Mouse (Mus musculus) thymus, adult 2 months (tissue): ENCODE measurements around the gene Kcnmb1. TPM values are rescaled to one million over a fixed set of nuclear protein-coding genes. Genes with fewer than 3 reads are reported as not detected.
A peak's percentile ranks its signal among the peaks of the same experiment; 100 is the strongest.

Experiments
- DNase-seq: peaks from one replicate; pipeline ENCODE4 v3.0.0; 2021
- H3K27ac ChIP-seq: fragments of 200-500 bp; 2 replicates; pipeline ENCODE4 v1.5.1; 2012; ENCODE audit warnings: low read length, control low read depth; ENCODE audit not compliant: control insufficient read depth, insufficient read depth
- H3K27me3 ChIP-seq: fragments of 200-500 bp; 2 replicates; pipeline ENCODE4 v1.6.1; 2012; ENCODE audit warnings: mild to moderate bottlenecking, low read length, moderate library complexity, mixed read lengths; ENCODE audit not compliant: control insufficient read depth, insufficient read depth
- H3K36me3 ChIP-seq: fragments of 200-500 bp; 2 replicates; pipeline ENCODE4 v1.6.1; 2012; ENCODE audit warnings: mild to moderate bottlenecking, low read length, moderate library complexity; ENCODE audit not compliant: control insufficient read depth, insufficient read depth
- H3K4me1 ChIP-seq: fragments of 200-500 bp; replicated peaks from 2 replicates; pipeline ENCODE4 v1.6.1; 2012; ENCODE audit warnings: low read length; ENCODE audit not compliant: control insufficient read depth, insufficient read depth
- H3K4me3 ChIP-seq: fragments of 200-500 bp; 2 replicates; pipeline ENCODE4 v1.5.1; 2012; ENCODE audit warnings: mild to moderate bottlenecking, low read length, control low read depth, moderate library complexity; ENCODE audit not compliant: control insufficient read depth, insufficient read depth
- CTCF ChIP-seq: fragments of 200-500 bp; IDR thresholded peaks from 2 replicates; pipeline ENCODE4 v1.5.1; 2012; ENCODE audit warnings: mild to moderate bottlenecking, control low read depth, low read length, moderate library complexity, borderline replicate concordance; ENCODE audit not compliant: control insufficient read depth, poor library complexity, insufficient read depth; ENCODE audit errors: extremely low read depth
- POLR2A ChIP-seq: fragments of 200-500 bp; IDR thresholded peaks from 2 replicates; pipeline ENCODE4 v1.6.1; 2012; ENCODE audit warnings: mild to moderate bottlenecking, low read length, control low read depth, moderate library complexity; ENCODE audit not compliant: control insufficient read depth, poor library complexity, insufficient read depth; ENCODE audit errors: extremely low read depth
- WGBS: fragments of 180-500 bp; shearing (Covaris S2); methylation state at CpG from one replicate; pipeline ENCODE4 v1.1.7; 2018; 5-methylcytosine and 5-hydroxymethylcytosine counted together
- polyA plus RNA-seq: library from polyadenylated mRNA; depleted of rRNA; stranded (reverse); fragments of >200 nt; gene quantifications from 2 replicates; pipeline ENCODE4 v1.2.3, GENCODE M21; 2012; rRNA removed

Kcnmb1 gene
- 0.45 and 0.50 TPM in 2 replicates for polyA plus RNA-seq

- no peaks in the 10 kb centered on the region for H3K27me3 ChIP-seq
- 75% methylated on average over 6 of the region's 6 CpGs for WGBS
- DNase-seq = no peak
- no peak within 1 kb of the TSS for H3K27ac ChIP-seq
- H3K4me3 ChIP-seq = no peak within 1 kb of the TSS
- H3K36me3 ChIP-seq = no peaks in the 10 kb centered on the region
- peaks cover 6% of the 10 kb centered on the region; the same call in 1 of the 2 replicates for H3K4me1 ChIP-seq
- TF ChIP-seq POLR2A (no peak), CTCF (no peak)
These were observed at the start of gene Kcnmb1 for GRCm38 (mm10) chr11:33962688-33963407. Gene Kcnmb1 (plus strand): TSS chr11:33963013.

GRCm38 (mm10) chr11:33913061-33913460 is 49.8 kb upstream of the Kcnmb1 start:
- Histone ChIP-seq H3K36me3 (no peaks in the 10 kb centered on the region), H3K4me1 (peaks cover 9% of the 10 kb centered on the region; the same call in 1 of the 2 replicates), H3K4me3 (no peak overlapping the region), H3K27ac (no peak overlapping the region), H3K27me3 (no peaks in the 10 kb centered on the region)
- no peak for DNase-seq
- no peak for TF ChIP-seq POLR2A
- TF ChIP-seq CTCF = no peak
- 91% methylated on average over 7 of the region's 7 CpGs for WGBS

GRCm38 (mm10) chr11:33914216-33914615 is 48.6 kb upstream of the Kcnmb1 start:
- Histone ChIP-seq H3K4me3 (no peak overlapping the region), H3K27ac (no peak overlapping the region), H3K27me3 (no peaks in the 10 kb centered on the region), H3K36me3 (no peaks in the 10 kb centered on the region), H3K4me1 (no peaks in the 10 kb centered on the region; the same call in 1 of the 2 replicates)
- TF ChIP-seq POLR2A = no peak
- no peak for TF ChIP-seq CTCF
- 89% methylated on average over 12 of the region's 12 CpGs for WGBS
- DNase-seq = no peak

GRCm38 (mm10) chr11:33917574-33917973 is 45.2 kb upstream of the Kcnmb1 start:
- H3K4me3 ChIP-seq = no peak overlapping the region
- no peaks in the 10 kb centered on the region for H3K27me3 ChIP-seq
- 43% methylated on average over 6 of the region's 6 CpGs for WGBS
- no peak for TF ChIP-seq POLR2A
- peak; percentile 96 for TF ChIP-seq CTCF
- peak; percentile 67 for DNase-seq
- no peaks in the 10 kb centered on the region for H3K36me3 ChIP-seq
- H3K27ac ChIP-seq = no peak overlapping the region
- peaks cover 5% of the 10 kb centered on the region for H3K4me1 ChIP-seq

- Histone ChIP-seq H3K27me3 (no peaks in the 10 kb centered on the region), H3K4me3 (no peak overlapping the region), H3K4me1 (peaks cover 5% of the 10 kb centered on the region), H3K27ac (no peak overlapping the region), H3K36me3 (no peaks in the 10 kb centered on the region)
- no peak for TF ChIP-seq CTCF
- no peak for TF ChIP-seq POLR2A
- WGBS = 58% methylated on average over 2 of the region's 2 CpGs
- no peak for DNase-seq
These were observed 44.4 kb upstream of the Kcnmb1 start for GRCm38 (mm10) chr11:33918424-33918823.

- WGBS = 24% methylated on average over 7 of the region's 7 CpGs
- Histone ChIP-seq H3K4me1 (peaks cover 5% of the 10 kb centered on the region), H3K4me3 (no peak overlapping the region), H3K36me3 (no peaks in the 10 kb centered on the region), H3K27ac (peak overlapping the region; percentile 18; the same call in 1 of the 2 replicates), H3K27me3 (no peaks in the 10 kb centered on the region)
- TF ChIP-seq POLR2A (no peak), CTCF (no peak)
- no peak for DNase-seq
These were observed 43.0 kb upstream of the Kcnmb1 start for GRCm38 (mm10) chr11:33919826-33920225.
